ENCODE assay signal across 9 mouse cellular contexts in the genomic region with DNA sequence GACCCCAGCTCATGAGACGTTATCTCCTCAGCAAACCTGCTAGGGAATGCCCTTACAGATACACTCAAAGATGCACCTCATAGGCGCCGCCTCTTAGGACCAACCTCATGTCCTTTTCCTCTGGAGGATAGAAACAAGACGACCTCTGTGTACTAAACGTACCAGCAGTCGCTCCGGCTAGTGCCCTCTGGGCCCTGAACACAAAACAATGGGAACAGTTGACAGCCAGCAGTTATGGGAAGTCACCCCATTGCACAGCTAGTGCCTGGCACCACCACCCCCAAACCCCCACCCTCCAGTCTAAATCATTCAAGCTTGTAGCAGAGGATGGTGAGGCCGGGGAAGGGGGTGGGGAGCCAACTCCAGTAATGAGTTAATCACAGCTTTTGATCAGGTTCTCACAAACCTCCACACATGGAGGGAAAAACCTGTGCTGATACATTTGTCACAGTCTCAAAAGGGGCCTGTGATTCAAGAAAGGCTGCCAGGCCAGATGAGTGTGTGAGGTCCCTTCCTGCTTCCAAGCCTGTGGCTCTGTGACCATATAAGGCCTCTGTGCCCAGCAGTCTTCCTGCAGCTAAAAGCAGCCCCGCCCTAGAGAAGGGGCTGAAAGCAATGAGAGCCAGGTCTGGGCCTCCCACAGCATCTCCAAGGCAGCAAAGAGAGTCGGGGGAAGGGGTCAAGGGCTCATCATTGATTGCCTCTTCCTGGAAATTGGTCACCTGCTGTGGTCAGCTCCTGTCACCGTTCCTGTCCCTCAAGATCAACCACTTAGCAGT.
DNase-seq lines count a peak whose midpoint lies in the region; ATAC-seq and TF ChIP-seq lines count a peak whose summit lies in the region.
"Had no signal": no experiment of that assay in that cellular context is flagged by ENCODE, and none has a peak within 500 bp of the region (broad histone marks: within the 10 kb centered on the region; RNA-seq: fewer than 3 reads in every experiment).

No protein-coding gene starts in this region.

- peak overlapping the region; percentile 46 for H3K27ac ChIP-seq in midbrain, embryonic 10.5 days (replicated peaks)
- H3K27ac ChIP-seq in midbrain, embryonic 16.5 days (ENCODE audit: low read length), result no peak overlapping the region
- peak overlapping the region; percentile 51 for H3K27ac ChIP-seq in forebrain, embryonic 13.5 days
- H3K27ac ChIP-seq in thymus, adult 2 months (ENCODE audit: control insufficient read depth, insufficient read depth, low read length), result no peak overlapping the region
- H3K27ac ChIP-seq: limb, embryonic 13.5 days had no signal

- H3K9me3 ChIP-seq in midbrain, embryonic 10.5 days (replicated peaks), result no peaks in the 10 kb centered on the region
- no peaks in the 10 kb centered on the region for H3K9me3 ChIP-seq in midbrain, embryonic 16.5 days (replicated peaks; ENCODE audit: control insufficient read depth, low read length, poor library complexity, severe bottlenecking)
- no peaks in the 10 kb centered on the region for H3K9me3 ChIP-seq in forebrain, embryonic 13.5 days (replicated peaks)
- H3K9me3 ChIP-seq: limb, embryonic 13.5 days had no signal

- H3K27me3 ChIP-seq in midbrain, embryonic 10.5 days (ENCODE audit: low read depth, poor library complexity, severe bottlenecking), result no peaks in the 10 kb centered on the region
- H3K27me3 ChIP-seq in midbrain, embryonic 16.5 days (ENCODE audit: control insufficient read depth, insufficient read depth, low read depth, low read length), result no peaks in the 10 kb centered on the region
- H3K27me3 ChIP-seq in forebrain, embryonic 13.5 days, result no peaks in the 10 kb centered on the region
- no peaks in the 10 kb centered on the region for H3K27me3 ChIP-seq in thymus, adult 2 months (ENCODE audit: control insufficient read depth, insufficient read depth, low read length)
- H3K27me3 ChIP-seq: limb, embryonic 13.5 days had no signal

- H3K4me3 ChIP-seq in midbrain, embryonic 10.5 days, result no peak overlapping the region
- no peak overlapping the region for H3K4me3 ChIP-seq in midbrain, embryonic 16.5 days (ENCODE audit: low read depth, low read length)
- no peak overlapping the region for H3K4me3 ChIP-seq in forebrain, embryonic 13.5 days
- no peak overlapping the region for H3K4me3 ChIP-seq in thymus, adult 2 months (ENCODE audit: control insufficient read depth, insufficient read depth, low read length)
- H3K4me3 ChIP-seq: limb, embryonic 13.5 days had no signal

- DNase-seq in midbrain, embryonic 10.5 days (ENCODE audit: low spot score), result no peak
- DNase-seq in lung, postnatal 14 days, result peak; percentile 4
- no peak for DNase-seq in thymus, adult 2 months
- no peak for DNase-seq in adrenal gland, postnatal 14 days
- DNase-seq: adrenal gland, postnatal 10 days had no signal

- no peak for ATAC-seq in midbrain, embryonic 16.5 days
- ATAC-seq in forebrain, embryonic 13.5 days, result no peak
- no peak for ATAC-seq in CD4-positive, CD25-positive, alpha-beta regulatory T cell, adult 4 months

- TF ChIP-seq POLR2A in thymus, adult 2 months (IDR thresholded peaks at IDR 0.05; ENCODE audit: control insufficient read depth, extremely low read depth, insufficient read depth, low read length, poor library complexity), result no peak

- no peak overlapping the region for H3K4me2 ChIP-seq in midbrain, embryonic 16.5 days (ENCODE audit: low read length)
- no peak overlapping the region for H3K4me2 ChIP-seq in forebrain, embryonic 13.5 days
- H3K4me2 ChIP-seq: limb, embryonic 13.5 days had no signal

- no peak for TF ChIP-seq CTCF in thymus, adult 2 months (IDR thresholded peaks at IDR 0.05; ENCODE audit: borderline replicate concordance, control insufficient read depth, extremely low read depth, insufficient read depth, low read length, poor library complexity)

- 0 out of 2 replicates have a peak, but pooled peaks cover 3% of the 10 kb centered on the region for H3K36me3 ChIP-seq in midbrain, embryonic 10.5 days
- no peaks in the 10 kb centered on the region for H3K36me3 ChIP-seq in midbrain, embryonic 16.5 days (ENCODE audit: control insufficient read depth, insufficient read depth, low read length)
- H3K36me3 ChIP-seq in forebrain, embryonic 13.5 days (ENCODE audit: poor library complexity, severe bottlenecking), result peaks cover 30% of the 10 kb centered on the region
- H3K36me3 ChIP-seq in thymus, adult 2 months (ENCODE audit: control insufficient read depth, insufficient read depth, low read length), result no peaks in the 10 kb centered on the region
- H3K36me3 ChIP-seq: limb, embryonic 13.5 days had no signal

- H3K4me1 ChIP-seq in midbrain, embryonic 10.5 days, result peaks cover 23% of the 10 kb centered on the region
- H3K4me1 ChIP-seq in midbrain, embryonic 16.5 days (ENCODE audit: control insufficient read depth, insufficient read depth, low read length), result peaks cover 10% of the 10 kb centered on the region
- peaks cover 25% of the 10 kb centered on the region for H3K4me1 ChIP-seq in forebrain, embryonic 13.5 days
- no peaks in the 10 kb centered on the region for H3K4me1 ChIP-seq in thymus, adult 2 months (replicated peaks; ENCODE audit: control insufficient read depth, insufficient read depth, low read length)

- no peak overlapping the region for H3K9ac ChIP-seq in midbrain, embryonic 16.5 days (ENCODE audit: low read depth, low read length)
- H3K9ac ChIP-seq in forebrain, embryonic 13.5 days, result no peak overlapping the region
- H3K9ac ChIP-seq: limb, embryonic 13.5 days had no signal

- 67% methylated on average over 11 of the region's 11 CpGs for WGBS in midbrain, embryonic 10.5 days
- 51% methylated on average over 11 of the region's 11 CpGs for WGBS in midbrain, embryonic 16.5 days
- 56% methylated on average over 11 of the region's 11 CpGs for WGBS in forebrain, embryonic 13.5 days
- 82% methylated on average over 11 of the region's 11 CpGs for WGBS in thymus, adult 2 months

Comparison
In these comparisons a context has a peak if more than half of its experiments do, and no peak if none do; other contexts are left out.
1. H3K27ac ChIP-seq: peak in midbrain, embryonic 10.5 days (single experiment) and forebrain, embryonic 13.5 days (single experiment); none in midbrain, embryonic 16.5 days (single experiment) and thymus, adult 2 months (single experiment).